Mouse (Mus musculus) lung, adult 2 months (tissue): ENCODE results near the gene Taf1c.

Source experiments
- CTCF ChIP-seq: fragments of 200-500 bp; IDR thresholded peaks from 2 replicates; pipeline ENCODE4 v1.5.1; 2011; ENCODE audit warnings: mild to moderate bottlenecking, low read length, control low read depth; ENCODE audit not compliant: insufficient read depth
- POLR2A ChIP-seq: fragments of 200-500 bp; IDR thresholded peaks from 2 replicates; pipeline ENCODE4 v1.6.1; 2011; ENCODE audit warnings: low read depth, mild to moderate bottlenecking, control low read depth, low read length, borderline replicate concordance; ENCODE audit errors: extremely low read depth

GRCm38 (mm10) chr8:119552967-119553366 is 52.1 kb downstream of the Taf1c start:
- TF ChIP-seq CTCF (no peak), POLR2A (no peak)
